In genomic region chr13:58214346-58215252, GRCm38 (mm10) we compare ENCODE assay signal across 8 mouse cellular contexts. TPM values are rescaled to one million over a fixed set of nuclear protein-coding genes. Genes with fewer than 3 reads are reported as not detected.
A peak's percentile ranks its signal among the peaks of the same experiment; 100 is the strongest.
DNase-seq lines count a peak whose midpoint lies in the region; ATAC-seq and TF ChIP-seq lines count a peak whose summit lies in the region.

No protein-coding gene starts in this region.

- no peaks in the 10 kb centered on the region for H3K36me3 ChIP-seq in kidney, embryonic 15.5 days
- no peaks in the 10 kb centered on the region for H3K36me3 ChIP-seq in splenic B cell, adult 2 months (ENCODE audit: control insufficient read depth, insufficient read depth, low read length, poor library complexity, severe bottlenecking)

- POLR2A ChIA-PET in Patski (lab: Charles Lee), result no interaction called here

- H3K27ac ChIP-seq in kidney, embryonic 15.5 days, result peak overlapping the region; percentile 90

- TF ChIP-seq CTCF in Patski (IDR thresholded peaks at IDR 0.05), result no peak

- WGBS in kidney, embryonic 15.5 days, result 1% methylated on average over 49 of the region's 49 CpGs

- no peak for DNase-seq in kidney, adult 18-20 months
- DNase-seq in Patski (ENCODE audit: low read depth, low spot score), result no peak
- DNase-seq in induced T-regulatory cell, adult 2 months (ENCODE audit: low read depth), result peak; percentile 71
- peak; percentile 49 for DNase-seq in lung, postnatal 25 days (ENCODE audit: low spot score)
- DNase-seq in splenic B cell, adult 2 months (ENCODE audit: low read depth, low spot score), result peak; percentile 67
- no peak for DNase-seq in right cerebral cortex, postnatal 10 days (ENCODE audit: low spot score in 2 of 2)

- H3K9ac ChIP-seq in kidney, embryonic 15.5 days, result peak overlapping the region; percentile 99

- CTCF ChIA-PET in Patski (lab: Charles Lee), result interaction anchor here (2.2 kb wide), 1 partner anchor 11 kb away, joined by 7 read pairs; no protein-coding TSS in a partner anchor

- H3K4me2 ChIP-seq in kidney, embryonic 15.5 days, result peak overlapping the region; percentile 70

- in situ Hi-C loops in Patski (cut with MboI; ENCODE audit: low pct_unique_long_range_greater_than_20kb), result no loop called here

- H3K27me3 ChIP-seq in kidney, embryonic 15.5 days, result no peaks in the 10 kb centered on the region
- H3K27me3 ChIP-seq in Patski, result no peaks in the 10 kb centered on the region
- H3K27me3 ChIP-seq in splenic B cell, adult 2 months (ENCODE audit: control insufficient read depth, insufficient read depth, low read length, poor library complexity, severe bottlenecking), result no peaks in the 10 kb centered on the region

- H3K9me3 ChIP-seq in kidney, embryonic 15.5 days (replicated peaks), result no peaks in the 10 kb centered on the region

- ATAC-seq in kidney, embryonic 15.5 days (replicated peaks; ENCODE audit: low FRiP score), result peak; percentile 72
- ATAC-seq in Patski, result peak; percentile 40
- ATAC-seq in erythroblast, adult 5-6 weeks (replicated peaks; ENCODE audit: low FRiP score, poor library complexity, severe bottlenecking), result 0 out of 2 replicates have a peak, but pooled peaks have one; percentile 7

- H3K4me1 ChIP-seq in kidney, embryonic 15.5 days, result peaks cover 34% of the 10 kb centered on the region

- H3K4me3 ChIP-seq in kidney, embryonic 15.5 days (replicated peaks), result peak overlapping the region; percentile 98

RNA-seq across cellular contexts. Expression of gene Ubqln1, which starts 0.9 kb away (rescaled TPM):
- 107 and 112 TPM in 2 replicates for polyA plus RNA-seq in kidney, embryonic 15.5 days (2015; fragmentation: Nextera tagmentation; extraction: Ambion mirVana)
- polyA plus RNA-seq in Patski (2021), result 132 TPM
- total RNA-seq in erythroblast, adult 5-6 weeks (2015; ENCODE audit: low replicate concordance), result 15.5 and 15.8 TPM in 2 replicates
- total RNA-seq in erythroblast, adult 5-6 weeks (2017; ENCODE audit: low replicate concordance), result 19.3 and 20.6 TPM in 2 replicates

RNA-seq across cellular contexts. Expression of gene Idnk, which starts 57.1 kb away (rescaled TPM):
- 37.2 and 39.4 TPM in 2 replicates for polyA plus RNA-seq in kidney, embryonic 15.5 days (2015; fragmentation: Nextera tagmentation; extraction: Ambion mirVana)
- 29.4 TPM for polyA plus RNA-seq in Patski (2021)
- 9.2 and 15.0 TPM in 2 replicates for total RNA-seq in erythroblast, adult 5-6 weeks (2015; ENCODE audit: low replicate concordance)
- total RNA-seq in erythroblast, adult 5-6 weeks (2017; ENCODE audit: low replicate concordance), result 4.7 and 14.4 TPM in 2 replicates

Comparison
In these comparisons a context has a peak if more than half of its experiments do, and no peak if none do; other contexts are left out.
1. ATAC-seq: peak in every context shown above with its lines; median percentile 72 in kidney, embryonic 15.5 days; 40 in Patski; 7 in erythroblast, adult 5-6 weeks.
2. DNase-seq: peak in induced T-regulatory cell, adult 2 months (single experiment), lung, postnatal 25 days (single experiment) and splenic B cell, adult 2 months (single experiment); none in kidney, adult 18-20 months (single experiment), Patski (single experiment) and right cerebral cortex, postnatal 10 days (0 of 2).